Mouse (Mus musculus): Measurements from ENCODE around the gene Col4a3.

The Col4a3 gene

DNA sequence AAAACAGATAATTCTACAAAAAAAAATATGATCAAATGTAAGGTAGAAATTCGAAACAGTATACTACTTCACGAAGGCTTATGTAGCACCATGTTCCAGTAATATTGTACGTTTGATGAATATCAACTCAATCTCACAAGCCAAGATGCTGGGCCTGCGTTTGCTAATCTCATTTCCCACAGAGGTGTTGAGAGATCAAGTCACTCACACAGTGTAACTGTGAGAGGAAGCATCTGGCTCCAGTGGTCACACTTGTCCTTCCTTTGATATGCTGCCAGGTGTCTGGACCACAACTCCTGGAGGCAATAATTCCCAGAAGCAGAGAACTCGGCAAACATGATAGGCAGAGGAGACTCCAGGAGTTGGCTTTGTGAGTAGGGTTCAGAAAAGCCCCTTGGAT, 99.6 kb downstream of the Col4a3 start:
- DNase-seq (ENCODE audit: low spot score): no peak

DNA sequence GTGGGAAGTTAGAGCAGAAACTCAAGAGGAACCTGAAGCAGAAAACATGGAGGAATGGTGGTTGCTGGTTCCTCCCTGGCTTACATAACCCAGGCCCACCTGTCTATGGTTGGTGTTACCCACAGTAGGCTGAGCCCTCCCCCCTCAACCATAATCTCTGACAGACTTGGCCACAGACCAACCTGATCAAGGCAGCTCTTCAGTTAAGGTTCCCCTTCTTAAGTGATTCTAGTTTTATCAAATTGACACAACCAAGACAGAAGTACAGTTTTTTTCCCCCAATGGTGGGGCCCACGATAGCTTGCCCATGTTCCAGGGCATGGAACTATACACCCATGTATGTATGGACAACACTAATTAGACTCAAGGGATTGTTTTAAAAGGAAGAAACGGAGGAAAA, 100.1 kb downstream of the Col4a3 start:
- no peak for DNase-seq (ENCODE audit: low spot score)

DNA sequence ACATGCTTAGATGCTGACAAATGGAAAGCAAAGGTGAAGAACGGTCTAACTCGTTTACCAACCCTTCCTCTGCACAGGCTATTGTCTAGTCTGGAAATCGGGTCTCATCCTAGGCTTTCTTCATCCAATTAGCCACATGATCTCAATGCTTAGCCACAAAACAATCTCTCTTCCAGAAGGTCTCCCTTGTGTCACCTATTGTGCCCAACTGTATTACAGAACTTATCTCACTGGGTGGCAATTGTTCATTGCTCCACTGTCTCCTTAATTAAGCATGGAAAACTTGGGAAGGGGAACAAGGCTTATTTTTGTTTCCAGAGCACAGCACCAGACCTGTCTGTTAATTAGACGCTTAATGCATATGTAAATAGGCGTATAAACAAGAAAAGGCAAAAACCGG, 101.2 kb downstream of the Col4a3 start:
- no peak for DNase-seq (ENCODE audit: low spot score)

DNA sequence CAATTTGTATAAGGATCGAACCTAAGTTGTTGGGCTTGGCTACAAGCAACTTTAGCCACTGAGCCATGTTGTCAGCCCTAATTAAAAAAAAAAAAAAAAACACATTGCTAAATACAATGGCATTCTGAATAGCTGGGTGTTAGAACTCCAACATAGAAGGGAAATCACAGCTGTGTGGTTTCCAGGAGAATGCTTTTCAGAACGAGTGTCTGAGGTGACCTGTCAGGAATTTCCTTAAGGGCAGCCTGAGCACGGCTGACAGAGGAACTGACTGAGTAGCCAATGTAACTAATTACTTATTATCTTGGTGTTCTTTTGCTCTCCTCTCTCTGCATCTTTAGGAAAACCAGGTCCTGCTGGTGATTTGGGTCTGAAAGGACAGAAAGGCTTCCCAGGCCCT, 109.2 kb downstream of the Col4a3 start:
- DNase-seq (ENCODE audit: low spot score): no peak

DNA sequence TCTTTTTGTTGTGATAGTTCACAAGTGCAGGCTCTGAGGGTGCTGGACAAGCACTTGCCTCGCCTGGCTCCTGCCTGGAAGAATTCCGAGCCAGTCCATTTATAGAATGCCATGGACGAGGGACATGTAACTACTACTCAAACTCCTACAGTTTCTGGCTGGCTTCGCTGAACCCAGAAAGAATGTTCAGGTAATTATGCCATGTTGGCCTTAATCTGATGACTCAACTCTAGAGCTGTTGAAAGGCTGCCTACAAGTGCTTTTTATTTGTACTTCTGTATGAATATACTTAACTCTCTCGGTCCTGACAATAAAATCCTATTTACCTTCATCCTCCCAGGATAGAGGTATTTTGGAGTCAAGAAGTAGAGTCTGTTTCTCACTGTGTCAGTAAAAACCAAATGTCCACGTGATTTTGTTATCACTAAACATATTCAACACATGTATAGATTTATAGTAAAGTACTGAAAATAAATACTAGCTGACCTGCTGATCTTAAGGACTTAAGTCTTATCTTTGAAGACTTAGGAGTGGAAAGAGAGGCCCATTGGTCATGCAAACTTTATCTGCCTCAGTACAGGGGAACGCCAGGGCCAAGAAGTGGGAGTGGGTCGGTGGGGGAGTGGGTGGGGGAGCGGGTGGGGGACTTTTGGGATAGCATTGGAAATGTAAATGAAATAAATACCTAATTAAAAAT, 131.2 kb downstream of the Col4a3 start:
- DNase-seq (ENCODE audit: low spot score): no peak

DNA sequence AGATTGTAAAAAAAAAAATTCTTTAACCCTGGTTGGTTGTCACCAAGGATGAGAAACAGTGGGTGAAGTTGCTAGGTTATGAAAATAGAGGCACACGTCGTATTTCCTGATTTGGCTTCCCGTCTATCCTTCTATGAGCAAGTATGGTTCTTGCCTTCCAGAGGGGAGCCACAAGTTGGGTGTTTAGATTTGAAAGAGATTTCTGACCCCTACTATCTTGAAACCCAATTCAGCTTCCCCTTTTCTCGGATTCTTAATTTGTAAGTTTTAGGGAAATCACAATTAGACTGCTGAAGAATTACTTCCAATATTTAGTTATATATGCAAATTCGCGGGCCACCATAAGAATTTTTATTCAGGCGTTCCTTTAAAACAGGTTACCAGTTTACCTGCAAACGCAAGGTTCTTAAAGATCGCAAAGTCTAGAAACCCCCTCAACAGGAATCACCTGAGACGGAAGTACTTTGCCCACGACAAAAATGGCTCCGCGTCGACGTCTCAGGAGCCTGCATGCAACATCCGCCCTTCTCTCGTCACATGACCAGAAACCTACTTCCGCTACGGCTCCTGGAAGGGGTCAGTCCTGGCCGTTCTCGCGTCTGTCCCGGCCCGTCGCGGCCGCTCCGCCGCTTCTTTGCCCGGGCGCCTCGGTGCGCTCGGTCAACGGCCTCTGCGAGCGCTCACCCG, 137.8 kb downstream of the Col4a3 start, which contains the start of gene Mff:
Gene Mff, plus strand, starts transcription at position 552 of the 687 bp plus-strand sequence.
- DNase-seq (ENCODE audit: low spot score): peak; percentile 89

DNA sequence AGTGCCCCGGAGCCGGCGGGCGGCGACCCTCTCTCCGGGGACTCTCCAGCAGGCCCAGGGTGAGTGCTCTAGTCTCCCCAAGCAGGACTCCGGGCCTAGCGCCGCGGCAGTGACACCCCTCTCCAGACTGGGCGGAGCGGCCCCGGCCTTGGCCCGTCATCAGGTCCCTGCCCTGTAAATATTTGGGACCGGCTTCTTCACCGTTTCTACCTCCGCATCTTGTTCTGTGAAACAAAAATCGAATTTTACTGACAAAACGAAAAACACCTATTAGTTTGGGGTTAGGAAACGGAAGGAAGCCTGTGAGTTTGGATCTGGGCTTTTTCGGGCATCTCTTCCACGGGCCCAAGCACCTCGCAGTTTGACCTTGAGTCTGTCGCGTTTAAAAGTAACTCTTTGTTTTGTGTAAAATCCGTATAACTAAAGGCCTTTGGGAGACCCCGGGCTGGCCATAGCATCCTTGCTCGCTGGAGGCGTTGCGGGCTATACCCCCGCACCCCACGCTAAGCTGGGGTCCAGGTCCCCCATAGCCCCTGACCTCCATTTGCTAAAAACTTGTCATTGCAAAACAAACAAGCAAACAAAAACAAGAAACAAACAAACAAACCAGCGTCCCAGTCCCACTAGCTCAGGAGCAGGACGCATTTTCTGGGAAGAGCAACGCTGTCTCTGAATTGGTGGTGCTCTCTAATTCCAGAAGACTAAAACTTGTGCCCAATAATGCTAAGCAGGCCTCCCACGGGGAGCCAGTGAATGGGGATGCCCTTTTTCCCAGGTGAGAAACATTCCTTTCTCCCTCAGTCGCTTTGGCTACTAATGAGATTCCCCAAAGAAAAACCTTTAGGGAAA, 138.5 kb downstream of the Col4a3 start:
- no peak for DNase-seq (ENCODE audit: low spot score)

DNA sequence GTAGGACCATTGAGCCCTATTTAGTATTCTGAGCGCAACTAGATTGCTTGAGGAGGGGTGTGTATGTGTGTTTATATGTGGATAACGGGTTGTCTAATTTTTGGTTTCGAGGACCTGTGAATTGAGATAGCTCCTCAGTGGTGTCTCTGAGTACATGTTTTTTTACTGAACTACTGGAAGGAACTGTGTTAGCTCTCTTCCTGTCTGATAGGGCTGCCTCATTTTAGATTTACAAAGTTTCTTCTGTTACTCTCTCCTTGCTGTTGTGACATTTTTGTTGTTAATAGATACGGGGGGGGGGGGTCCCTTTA, 139.1 kb downstream of the Col4a3 start:
- no peak for DNase-seq (ENCODE audit: low spot score)

DNA sequence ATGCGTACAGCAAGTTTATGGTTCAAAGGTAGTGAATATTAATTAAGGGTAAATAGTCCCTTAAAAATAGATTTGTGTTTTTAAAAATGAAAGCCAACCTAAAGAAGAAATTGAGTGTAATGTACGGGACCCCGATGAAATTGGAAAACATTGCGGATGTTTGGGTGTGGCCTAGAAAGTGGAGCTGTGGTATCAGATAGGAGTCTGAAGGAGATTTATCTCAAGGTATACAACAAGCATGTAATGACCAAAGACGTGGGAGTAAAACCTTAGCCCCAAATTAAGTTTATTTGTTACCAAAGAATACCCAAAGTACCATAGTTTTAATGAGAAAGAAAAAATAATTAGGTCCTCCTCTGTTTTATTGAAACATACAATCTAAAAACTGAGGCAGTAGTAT, 139.8 kb downstream of the Col4a3 start:
- DNase-seq (ENCODE audit: low spot score): no peak

DNA sequence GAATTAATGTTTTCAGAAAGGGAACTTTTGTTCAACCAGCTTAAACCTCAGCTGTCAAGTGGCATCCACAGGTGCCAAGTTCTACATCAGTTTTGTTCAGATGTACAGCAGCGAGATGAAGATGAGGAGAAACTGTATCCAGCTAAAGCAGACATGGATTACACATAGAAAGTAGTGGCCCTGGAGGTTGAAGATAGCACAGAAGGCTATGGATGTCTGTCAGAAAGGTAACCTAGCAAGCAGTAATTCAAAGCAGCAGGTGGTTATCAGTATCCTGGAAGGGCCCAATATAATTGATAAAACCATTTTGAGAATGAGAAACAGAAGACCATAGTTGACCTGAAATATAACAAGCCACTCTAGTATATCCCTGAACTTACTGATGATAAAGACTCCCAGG, 146.6 kb downstream of the Col4a3 start:
- DNase-seq (ENCODE audit: low spot score): no peak

DNA sequence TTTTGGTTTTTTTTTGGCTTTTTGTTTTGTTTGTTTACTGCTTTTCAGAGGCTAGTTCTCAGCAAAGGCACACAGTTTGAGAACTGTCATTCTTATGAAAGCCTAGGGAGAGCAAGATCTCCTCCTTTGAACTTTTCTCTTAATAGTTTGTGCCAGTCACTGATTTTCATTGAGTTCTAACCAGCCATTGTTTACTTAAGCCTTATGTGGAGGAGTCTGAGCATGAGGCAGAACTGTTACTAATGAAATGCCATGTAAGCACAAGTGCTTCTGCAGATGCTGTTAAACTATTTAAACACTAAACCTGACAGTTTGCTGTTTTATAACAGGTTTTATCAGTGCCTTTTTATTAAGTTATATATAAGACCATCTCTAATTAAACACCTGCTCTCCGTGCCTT, 151.3 kb downstream of the Col4a3 start:
- no peak for DNase-seq (ENCODE audit: low spot score)

DNA sequence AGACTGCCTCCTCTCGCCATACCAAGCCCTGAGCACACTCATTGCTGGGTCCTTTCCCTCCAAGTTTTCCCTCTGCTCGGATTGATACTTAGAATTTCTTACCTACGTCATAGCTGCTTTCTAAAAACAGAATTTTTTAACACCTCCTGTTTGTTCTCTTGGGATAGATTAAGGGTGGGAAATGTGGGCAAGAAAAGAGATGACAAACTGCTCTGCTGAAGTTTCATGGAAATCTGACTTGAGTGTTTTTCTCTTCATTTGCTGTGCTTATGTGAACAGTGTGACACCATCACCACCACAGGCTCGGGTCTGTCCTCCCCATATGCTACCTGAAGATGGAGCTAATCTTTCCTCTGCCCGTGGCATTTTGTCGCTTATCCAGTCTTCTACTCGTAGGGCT, 154.8 kb downstream of the Col4a3 start:
- no peak for DNase-seq (ENCODE audit: low spot score)

DNA sequence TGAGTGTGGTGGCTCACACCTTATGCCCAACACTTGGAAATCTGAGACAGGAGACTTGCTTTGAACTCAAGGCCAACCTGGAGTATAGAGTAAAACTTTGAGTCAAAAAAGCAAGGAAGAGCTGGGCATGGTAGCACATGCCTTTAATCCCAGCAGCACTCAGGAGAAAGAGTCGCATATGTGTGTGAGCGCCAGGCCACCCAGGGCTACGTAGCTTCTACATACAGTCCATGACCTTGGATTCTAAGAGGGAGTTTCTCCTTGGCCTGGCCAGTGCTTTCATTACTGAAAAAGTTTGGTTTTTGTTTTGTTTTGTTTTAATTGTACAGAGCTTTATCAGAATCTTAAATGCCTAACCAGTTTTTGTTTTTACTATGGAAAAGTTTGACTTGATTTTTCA, 157.2 kb downstream of the Col4a3 start:
- no peak for DNase-seq (ENCODE audit: low spot score)

DNA sequence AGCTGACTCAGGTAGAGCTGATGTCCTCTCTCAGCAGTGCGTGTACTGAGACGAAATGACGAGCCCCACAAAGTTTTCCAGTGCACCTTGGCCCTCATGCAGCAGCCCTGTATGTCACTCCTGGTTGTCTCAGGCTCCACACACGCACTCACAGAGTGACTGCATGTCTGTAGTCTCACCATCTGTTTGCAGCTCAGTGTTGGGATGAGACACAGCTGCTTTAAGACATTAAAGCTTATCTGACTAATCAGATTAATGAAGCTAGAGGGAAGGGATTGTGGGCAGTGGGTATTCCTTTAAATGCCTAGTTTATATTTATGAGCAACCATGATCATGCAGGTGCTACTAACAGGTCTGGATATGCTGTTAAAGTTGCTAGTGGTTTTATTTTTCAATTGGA, 159.7 kb downstream of the Col4a3 start:
- DNase-seq (ENCODE audit: low spot score): no peak

DNA sequence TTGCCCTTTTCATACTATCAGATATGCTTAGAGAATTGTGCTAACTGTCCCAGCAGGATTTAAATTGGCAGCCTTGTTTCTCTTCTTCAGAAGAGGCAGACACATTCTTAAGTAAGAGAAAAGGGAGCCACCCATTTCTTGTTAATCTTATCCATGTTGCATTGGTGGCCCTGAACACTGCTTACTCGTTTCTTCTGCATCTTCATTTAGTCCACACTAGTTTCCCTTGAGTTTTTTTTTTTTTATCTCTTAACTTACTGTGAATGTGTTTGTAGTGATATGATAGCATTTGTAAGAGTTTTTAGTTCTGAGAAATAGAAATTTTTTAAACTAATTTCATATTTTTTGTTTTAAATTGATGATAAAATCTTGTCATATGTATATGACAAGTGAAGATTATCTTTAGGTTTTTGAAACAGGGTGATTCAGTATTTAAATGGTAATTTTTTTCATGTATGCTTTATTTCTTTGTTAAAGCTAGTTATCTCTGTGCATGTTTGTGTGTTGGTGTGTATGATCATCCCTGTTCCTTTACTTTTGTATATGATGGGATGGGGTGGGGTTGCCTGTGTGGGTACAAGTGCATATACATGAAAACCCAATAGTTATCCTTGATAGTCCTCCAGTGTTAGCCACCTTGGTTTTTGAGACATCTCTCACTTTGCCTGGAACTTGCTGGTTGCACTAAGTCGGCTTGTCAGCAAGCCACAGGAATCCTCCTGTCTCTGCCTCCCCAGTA, 161.2 kb downstream of the Col4a3 start:
- DNase-seq (ENCODE audit: low spot score): no peak

DNA sequence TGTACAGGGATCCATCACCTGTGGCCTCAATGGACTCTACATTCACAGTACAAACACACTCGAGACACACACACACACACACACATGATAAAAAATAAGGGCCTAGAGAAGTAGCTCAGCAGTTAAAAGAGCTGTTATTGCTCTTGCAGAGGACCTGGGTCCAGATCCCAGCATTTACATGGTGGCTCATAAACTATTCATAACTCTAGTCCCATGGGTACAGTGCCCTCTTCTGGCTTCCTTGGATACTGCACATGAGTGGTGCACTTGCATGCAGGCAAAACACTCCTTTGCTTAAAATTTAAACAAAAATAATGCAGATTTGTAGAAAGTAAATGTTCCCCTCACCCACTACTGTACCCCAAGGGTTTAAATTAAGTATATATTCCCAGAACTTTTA, 172.8 kb downstream of the Col4a3 start:
- no peak for DNase-seq (ENCODE audit: low spot score)

DNA sequence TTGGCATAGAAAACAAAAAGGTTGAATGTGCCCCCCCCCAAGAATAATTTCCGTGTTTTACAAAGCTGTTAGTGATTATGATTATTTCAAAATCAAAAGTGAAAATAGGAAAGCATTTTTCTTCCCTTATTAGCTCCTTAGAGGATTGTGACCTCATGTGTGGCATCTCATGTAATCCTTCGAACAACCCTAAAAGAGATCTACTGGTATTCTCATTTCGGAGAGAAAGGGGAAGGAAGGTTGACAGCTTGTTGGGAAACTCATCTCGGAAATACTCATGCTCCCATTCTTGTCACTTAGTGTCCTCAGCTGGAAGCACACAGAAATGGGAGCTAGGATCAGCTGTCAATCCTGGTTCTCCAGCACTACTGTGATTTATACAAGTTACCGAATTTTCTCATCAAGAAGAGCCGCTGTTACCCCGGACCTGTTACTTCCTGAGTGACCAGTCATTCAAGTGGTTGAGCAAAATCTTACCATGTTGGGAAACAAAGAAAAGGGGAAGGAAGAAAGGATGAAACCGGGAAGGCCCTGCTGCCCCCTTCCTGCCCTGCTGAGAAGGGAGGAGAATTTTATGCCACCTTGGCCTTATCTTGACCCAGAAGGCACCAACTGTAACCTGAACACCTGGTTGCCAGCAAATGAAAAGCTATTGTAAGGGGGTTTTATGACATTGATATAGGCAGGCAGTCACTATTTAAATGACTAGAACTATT, 174.9 kb downstream of the Col4a3 start:
- DNase-seq (ENCODE audit: low spot score): no peak

DNA sequence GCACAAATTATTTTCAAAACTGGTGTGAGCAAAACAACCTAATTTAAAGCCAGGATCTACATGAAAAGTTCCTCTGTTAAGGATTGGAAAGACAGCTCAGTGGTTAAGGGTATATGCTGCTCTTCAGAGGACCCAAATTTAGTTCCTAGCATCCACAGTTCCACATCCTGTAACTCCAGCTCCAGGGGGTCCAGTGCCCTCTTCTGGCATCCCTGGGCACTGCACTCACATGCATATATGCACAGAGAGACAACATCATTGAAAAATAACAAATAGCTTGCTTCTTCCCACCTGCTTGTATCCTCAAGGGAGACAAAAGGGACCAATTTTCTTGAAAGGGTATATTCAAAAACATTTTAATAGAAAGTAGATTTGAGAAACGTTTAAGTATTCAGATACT, 175.6 kb downstream of the Col4a3 start:
- no peak for DNase-seq (ENCODE audit: low spot score)

DNA sequence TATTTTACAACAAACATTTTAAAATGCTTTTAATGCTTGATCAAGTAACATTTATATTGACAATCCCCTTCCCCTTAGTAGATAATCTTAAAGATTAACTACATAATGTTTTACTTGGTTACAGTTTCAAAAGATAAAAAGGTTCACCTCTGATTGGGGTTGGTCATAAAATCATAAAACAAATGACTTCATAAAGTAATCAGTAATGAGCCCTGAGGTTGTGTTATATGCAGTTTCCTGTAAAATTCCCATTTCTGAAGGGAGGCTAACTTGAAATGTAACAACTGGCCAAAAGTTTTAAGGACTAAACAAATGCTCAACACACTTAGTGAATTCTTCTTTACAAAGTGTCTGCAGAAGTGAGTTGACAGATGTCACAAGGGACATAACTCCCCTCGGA, 179.5 kb downstream of the Col4a3 start:
- DNase-seq (ENCODE audit: low spot score): no peak

DNA sequence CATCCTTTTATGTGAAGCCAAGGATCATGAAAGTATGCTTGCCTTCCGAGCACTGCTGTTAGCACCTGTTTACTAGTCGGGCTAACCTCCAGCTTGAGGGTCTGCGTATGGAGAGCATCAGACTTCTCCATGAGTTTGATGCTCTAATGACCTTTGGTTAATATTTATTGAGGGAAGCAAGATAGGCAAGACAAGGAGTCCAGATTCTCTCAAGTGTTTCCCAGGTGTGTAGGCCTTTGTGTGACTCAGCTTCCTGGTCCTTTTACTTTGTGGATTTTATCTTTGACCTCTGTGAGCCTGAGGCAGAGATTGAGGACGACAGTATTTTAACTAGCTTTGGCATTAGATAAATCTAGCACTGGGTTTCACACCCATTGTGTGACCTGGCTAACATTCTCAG, 179.9 kb downstream of the Col4a3 start:
- no peak for DNase-seq (ENCODE audit: low spot score)

DNA sequence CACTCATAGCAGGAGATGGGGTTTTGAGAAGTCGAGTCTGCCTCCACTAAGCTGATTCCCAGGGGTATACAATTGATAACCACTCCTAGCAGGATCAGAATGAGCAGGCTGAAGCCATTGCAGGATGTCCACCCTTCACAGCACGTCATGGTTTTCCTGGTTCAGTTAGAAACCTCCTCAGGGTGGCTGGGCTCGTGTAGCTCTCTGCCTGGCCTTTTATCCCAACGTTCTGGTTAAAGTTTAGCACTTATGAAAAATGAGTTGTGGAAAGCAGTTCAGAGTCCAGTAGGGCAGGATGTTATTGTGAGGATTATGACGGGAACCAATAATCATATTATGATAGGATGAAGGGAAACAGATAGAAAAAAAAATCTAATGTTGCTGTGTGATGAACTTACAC, 181.5 kb downstream of the Col4a3 start, which contains the start of gene Tm4sf20:
Gene Tm4sf20, minus strand, starts transcription at position 193 of the 400 bp plus-strand sequence.
- DNase-seq (ENCODE audit: low spot score): no peak

Data from ovary, postnatal 36 days (tissue).